Mouse (Mus musculus): ENCODE measurements around the gene Gtse1. TPM values are rescaled to one million over a fixed set of nuclear protein-coding genes. Genes with fewer than 3 reads are reported as not detected.
"Not testable (repeated sequence)": the region's sequence is repeated elsewhere in the genome, so short reads cannot be mapped to it uniquely, and the experiment has no call there.

Gtse1 gene
- polyA plus RNA-seq, 1 experiment, result 39.6 TPM

DNA sequence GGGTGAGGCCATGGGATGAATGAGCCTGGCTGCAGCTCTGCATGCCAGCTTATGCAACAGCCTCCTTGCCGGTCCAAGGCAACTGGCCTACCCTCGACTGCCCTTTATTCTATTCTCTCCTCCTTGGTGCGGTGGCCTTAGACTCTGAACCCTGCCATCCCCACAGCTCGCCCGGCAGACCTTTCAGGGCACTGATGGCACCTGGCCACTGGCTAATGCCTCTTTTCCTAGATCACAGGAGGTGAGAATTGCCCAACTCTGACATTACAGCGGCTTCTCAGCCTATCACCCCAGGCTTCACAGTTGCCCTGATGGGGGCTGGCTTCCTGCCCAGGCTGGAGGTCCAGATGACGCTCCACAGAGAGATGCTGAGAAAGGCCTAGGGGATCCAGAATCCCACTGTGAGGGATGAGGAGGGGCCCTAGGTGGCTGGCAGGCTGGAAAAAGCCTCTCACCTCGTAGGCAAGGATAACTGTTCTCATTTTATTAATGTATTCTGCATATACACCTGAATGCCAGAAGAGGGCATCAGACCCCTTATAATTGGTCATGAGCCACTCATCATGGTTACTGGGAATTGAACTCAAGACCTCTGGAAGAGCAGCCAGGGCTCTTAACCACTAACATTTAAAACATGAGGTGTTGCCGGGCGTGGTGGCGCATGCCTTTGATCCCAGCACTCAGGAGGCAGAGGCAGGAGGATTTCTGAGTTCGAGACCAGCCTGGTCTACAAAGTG, 7.7 kb upstream of the Gtse1 start:
- 91% methylated on average over 12 of the region's 12 CpGs for WGBS
- TF ChIP-seq POLR2A (IDR thresholded peaks at IDR 0.05; ENCODE audit: control insufficient read depth, extremely low read depth, insufficient read depth, low read length, poor library complexity) (no peak), CTCF (IDR thresholded peaks at IDR 0.05; ENCODE audit: borderline replicate concordance, control insufficient read depth, extremely low read depth, insufficient read depth, low read length, poor library complexity) (no peak)
- H3K4me3 ChIP-seq (ENCODE audit: control insufficient read depth, insufficient read depth, low read length), result no peak overlapping the region

DNA sequence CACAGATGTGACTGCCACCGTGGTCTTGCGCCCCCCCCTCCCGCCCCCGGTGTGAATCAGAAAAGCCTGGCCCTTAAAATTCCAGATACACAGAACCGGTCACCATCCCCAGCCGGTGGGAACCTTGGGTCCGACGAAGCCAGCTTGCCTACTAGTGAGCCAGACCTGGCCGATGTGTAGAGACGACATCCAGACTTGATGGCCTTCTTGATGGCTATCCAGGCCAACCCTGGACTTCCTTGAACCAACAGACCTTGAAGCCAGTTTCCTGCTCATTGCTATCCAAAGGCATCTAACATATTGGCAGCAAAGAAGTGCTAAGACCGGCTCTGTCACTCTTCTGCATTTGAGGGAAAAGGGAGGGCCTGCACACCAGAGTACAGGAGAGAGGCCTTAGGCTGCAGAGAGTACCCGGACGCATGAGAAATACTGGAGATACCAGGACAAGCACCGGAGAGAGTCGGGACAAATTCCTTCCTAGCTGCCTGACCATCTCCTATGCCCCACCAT, 510 bp upstream of the Gtse1 start:
- Histone ChIP-seq H3K4me1 (replicated peaks; ENCODE audit: control insufficient read depth, insufficient read depth, low read length) (peaks cover 10% of the 10 kb centered on the region), H3K36me3 (ENCODE audit: control insufficient read depth, insufficient read depth, low read length) (peaks cover 6% of the 10 kb centered on the region), H3K27me3 (ENCODE audit: control insufficient read depth, insufficient read depth, low read length) (no peaks in the 10 kb centered on the region), H3K4me3 (ENCODE audit: control insufficient read depth, insufficient read depth, low read length) (peak overlapping the region; percentile 53), H3K27ac (ENCODE audit: control insufficient read depth, insufficient read depth, low read length) (no peak overlapping the region)
- TF ChIP-seq CTCF (IDR thresholded peaks at IDR 0.05; ENCODE audit: borderline replicate concordance, control insufficient read depth, extremely low read depth, insufficient read depth, low read length, poor library complexity) (no peak), POLR2A (IDR thresholded peaks at IDR 0.05; ENCODE audit: control insufficient read depth, extremely low read depth, insufficient read depth, low read length, poor library complexity) (no peak)
- 14% methylated on average over 15 of the region's 15 CpGs for WGBS
- no peak for DNase-seq

More for the DNA sequence above, 7.7 kb upstream of the Gtse1 start:
- Histone ChIP-seq H3K27ac (ENCODE audit: control insufficient read depth, insufficient read depth, low read length) (no peak overlapping the region), H3K27me3 (ENCODE audit: control insufficient read depth, insufficient read depth, low read length) (no peaks in the 10 kb centered on the region), H3K4me1 (replicated peaks; ENCODE audit: control insufficient read depth, insufficient read depth, low read length) (no peaks in the 10 kb centered on the region), H3K36me3 (ENCODE audit: control insufficient read depth, insufficient read depth, low read length) (no peaks in the 10 kb centered on the region)
- no peak for DNase-seq

DNA sequence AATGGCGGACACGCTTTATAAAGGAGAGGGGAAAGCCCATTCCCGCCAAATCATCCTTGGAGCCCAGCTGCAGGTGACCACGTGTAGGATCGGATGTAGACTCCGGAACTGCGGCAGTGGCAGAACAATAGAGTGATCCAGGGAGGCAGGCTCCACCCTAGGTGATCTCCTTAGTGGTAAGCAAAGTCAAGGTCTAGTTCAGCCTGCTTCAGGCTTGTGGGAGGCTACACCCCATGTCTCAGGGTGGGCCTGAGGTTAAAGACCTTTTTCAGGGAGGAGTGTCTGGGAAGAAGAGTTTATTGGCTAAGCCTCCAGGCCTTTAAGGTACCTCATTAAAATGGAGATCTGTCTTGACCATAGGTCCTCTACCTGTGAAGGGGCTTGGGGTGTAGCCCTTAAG, 6.4 kb downstream of the Gtse1 start:
- not testable (repeated sequence) for H3K27me3 ChIP-seq (ENCODE audit: control insufficient read depth, insufficient read depth, low read length); DNase-seq; H3K4me3 ChIP-seq (ENCODE audit: control insufficient read depth, insufficient read depth, low read length); H3K27ac ChIP-seq (ENCODE audit: control insufficient read depth, insufficient read depth, low read length); H3K4me1 ChIP-seq (replicated peaks; ENCODE audit: control insufficient read depth, insufficient read depth, low read length)
- peaks cover 43% of the 10 kb centered on the region for H3K36me3 ChIP-seq (ENCODE audit: control insufficient read depth, insufficient read depth, low read length)
- 96% methylated on average over 7 of the region's 7 CpGs for WGBS

DNA sequence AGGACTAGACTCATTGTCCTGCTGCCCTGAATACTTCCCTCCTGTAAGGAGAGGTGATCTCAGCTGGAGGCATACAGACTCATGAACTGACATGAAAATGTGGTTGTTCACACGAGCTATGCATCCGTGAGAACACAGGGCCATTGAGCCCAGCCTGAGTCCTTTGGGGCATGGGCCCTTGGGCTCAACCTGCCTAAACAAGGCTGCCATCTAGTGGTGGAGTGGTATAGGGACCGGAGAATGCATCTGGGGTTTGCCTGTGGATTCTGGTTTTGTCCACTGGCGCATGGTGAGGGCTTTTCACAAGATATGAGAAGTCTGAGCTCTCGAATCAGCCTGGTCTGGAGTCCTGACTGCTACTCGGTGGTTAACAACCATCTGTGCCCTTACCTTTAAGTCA, 8.2 kb downstream of the Gtse1 start:
- no peak overlapping the region for H3K4me3 ChIP-seq (ENCODE audit: control insufficient read depth, insufficient read depth, low read length)
- no peak for TF ChIP-seq POLR2A (IDR thresholded peaks at IDR 0.05; ENCODE audit: control insufficient read depth, extremely low read depth, insufficient read depth, low read length, poor library complexity)
- peak; percentile 88; the same call in 1 of the 2 replicates for TF ChIP-seq CTCF (IDR thresholded peaks at IDR 0.05; ENCODE audit: borderline replicate concordance, control insufficient read depth, extremely low read depth, insufficient read depth, low read length, poor library complexity)
- WGBS, result 57% methylated on average over 6 of the region's 6 CpGs
- DNase-seq, result peak; percentile 61
- H3K4me1 ChIP-seq (replicated peaks; ENCODE audit: control insufficient read depth, insufficient read depth, low read length), result no peaks in the 10 kb centered on the region
- no peaks in the 10 kb centered on the region for H3K27me3 ChIP-seq (ENCODE audit: control insufficient read depth, insufficient read depth, low read length)
- H3K36me3 ChIP-seq (ENCODE audit: control insufficient read depth, insufficient read depth, low read length), result peaks cover 58% of the 10 kb centered on the region
- H3K27ac ChIP-seq (ENCODE audit: control insufficient read depth, insufficient read depth, low read length), result no peak overlapping the region

DNA sequence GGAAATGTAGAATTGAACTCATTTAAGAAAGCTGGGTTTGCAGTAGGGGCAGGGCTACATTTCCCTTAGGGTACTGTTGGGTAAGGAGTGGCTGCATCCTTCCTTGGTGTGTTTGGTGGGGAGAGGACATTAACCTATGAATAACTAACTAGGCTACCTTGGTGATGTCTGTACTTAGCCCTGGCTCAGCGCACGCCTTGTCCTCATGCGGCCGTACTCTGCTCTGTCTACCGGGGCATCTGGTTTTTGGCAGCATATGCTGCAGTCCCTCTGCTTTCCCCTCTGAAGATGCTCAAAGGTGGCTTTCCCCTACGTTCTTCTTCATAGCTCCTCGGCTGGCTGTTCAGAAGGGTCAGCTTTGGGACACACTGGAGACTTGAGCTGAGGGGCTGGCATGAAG, 17.8 kb downstream of the Gtse1 start:
- DNase-seq, result no peak
- Histone ChIP-seq H3K4me3 (ENCODE audit: control insufficient read depth, insufficient read depth, low read length) (no peak overlapping the region), H3K4me1 (replicated peaks; ENCODE audit: control insufficient read depth, insufficient read depth, low read length) (peaks cover 6% of the 10 kb centered on the region), H3K27me3 (ENCODE audit: control insufficient read depth, insufficient read depth, low read length) (no peaks in the 10 kb centered on the region), H3K36me3 (ENCODE audit: control insufficient read depth, insufficient read depth, low read length) (peaks cover 9% of the 10 kb centered on the region), H3K27ac (ENCODE audit: control insufficient read depth, insufficient read depth, low read length) (no peak overlapping the region)
- WGBS, result 97% methylated on average over 7 of the region's 7 CpGs
- no peak for TF ChIP-seq CTCF (IDR thresholded peaks at IDR 0.05; ENCODE audit: borderline replicate concordance, control insufficient read depth, extremely low read depth, insufficient read depth, low read length, poor library complexity)
- TF ChIP-seq POLR2A (IDR thresholded peaks at IDR 0.05; ENCODE audit: control insufficient read depth, extremely low read depth, insufficient read depth, low read length, poor library complexity), result no peak

DNA sequence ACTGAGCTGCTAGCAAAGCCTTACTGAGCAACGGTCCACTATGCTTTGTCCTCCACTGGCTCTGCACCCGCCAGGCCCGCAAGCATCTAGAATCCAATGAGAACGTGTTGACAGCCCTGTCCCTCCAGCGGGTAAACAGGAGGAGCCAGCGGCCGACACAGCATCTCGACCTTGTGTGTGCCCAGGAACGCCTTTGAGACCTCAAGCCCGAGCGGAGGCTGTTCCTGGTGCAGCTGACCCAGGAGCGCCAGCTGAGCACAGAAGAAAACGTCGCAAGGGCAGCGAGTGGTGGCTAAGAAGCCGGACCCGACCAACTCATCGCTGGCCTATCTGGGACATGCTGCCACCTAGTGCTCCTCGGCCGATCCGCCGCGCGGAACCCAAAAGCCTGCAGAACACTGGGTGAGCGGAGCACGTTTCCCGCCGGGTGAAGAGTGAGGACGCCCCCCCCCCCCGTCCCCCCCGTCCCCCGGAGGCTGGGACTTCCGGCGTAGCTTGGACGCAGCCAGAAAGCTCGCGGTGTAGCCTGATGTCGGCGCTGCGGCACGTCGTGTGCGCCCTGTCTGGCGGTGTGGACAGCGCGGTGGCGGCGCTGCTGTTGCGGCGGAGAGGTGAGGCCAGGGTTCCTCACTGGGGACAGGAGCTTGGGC, 19.4 kb downstream of the Gtse1 start, which contains the start of gene Trmu:
Trmu (plus strand) TSS at position 465 of the 650 bp plus-strand sequence.
- 2% methylated on average over 49 of the region's 50 CpGs for WGBS
- Histone ChIP-seq H3K27me3 (ENCODE audit: control insufficient read depth, insufficient read depth, low read length) (no peaks in the 10 kb centered on the region), H3K4me3 (ENCODE audit: control insufficient read depth, insufficient read depth, low read length) (peak within 1 kb of the TSS; percentile 83), H3K27ac (ENCODE audit: control insufficient read depth, insufficient read depth, low read length) (peak within 1 kb of the TSS; percentile 44), H3K36me3 (ENCODE audit: control insufficient read depth, insufficient read depth, low read length) (no peaks in the 10 kb centered on the region; the same call in none of the 2 replicates), H3K4me1 (replicated peaks; ENCODE audit: control insufficient read depth, insufficient read depth, low read length) (peaks cover 6% of the 10 kb centered on the region)
- TF ChIP-seq POLR2A (IDR thresholded peaks at IDR 0.05; ENCODE audit: control insufficient read depth, extremely low read depth, insufficient read depth, low read length, poor library complexity) (peak; percentile 77), CTCF (IDR thresholded peaks at IDR 0.05; ENCODE audit: borderline replicate concordance, control insufficient read depth, extremely low read depth, insufficient read depth, low read length, poor library complexity) (peak; percentile 28; the same call in 1 of the 2 replicates)
- DNase-seq, result peak; percentile 83
